Mouse (Mus musculus): ENCODE measurements at regions not wholly inside any gene's neighbourhood (a gene's known extent, or its start where the extent isn't known, plus 50 kb on each side); places are given as distances from the start of the nearest gene placed in this dataset.

GRCm38 (mm10) chr13:16512876-16513275 is 501.2 kb downstream of the Inhba start:
- no peak for TF ChIP-seq CTCF (IDR thresholded peaks at IDR 0.05; ENCODE audit: extremely low read depth, insufficient read depth, low read length)
- TF ChIP-seq POLR2A (IDR thresholded peaks at IDR 0.05; ENCODE audit: extremely low read depth, insufficient read depth, low read length): no peak
